Mouse (Mus musculus) fibroblast of lung, adult 2 months (primary cell): Measurements from ENCODE around the gene Hadh.
A peak's percentile ranks its signal among the peaks of the same experiment; 100 is the strongest.

Source experiments
- DNase-seq: peaks from one replicate; pipeline ENCODE4 v3.0.0-alpha.2; 2011; ENCODE audit warnings: low read depth

Gene Hadh

GRCm38 (mm10) chr3:131218636-131219390 lies 53.1 kb downstream of the Hadh start:
- DNase-seq, result no peak

- no peak for DNase-seq
Observed at GRCm38 (mm10) chr3:131214841-131215240, 57.1 kb downstream of the Hadh start.

- no peak for DNase-seq
Observed at GRCm38 (mm10) chr3:131214060-131214658, 57.7 kb downstream of the Hadh start.

DNA sequence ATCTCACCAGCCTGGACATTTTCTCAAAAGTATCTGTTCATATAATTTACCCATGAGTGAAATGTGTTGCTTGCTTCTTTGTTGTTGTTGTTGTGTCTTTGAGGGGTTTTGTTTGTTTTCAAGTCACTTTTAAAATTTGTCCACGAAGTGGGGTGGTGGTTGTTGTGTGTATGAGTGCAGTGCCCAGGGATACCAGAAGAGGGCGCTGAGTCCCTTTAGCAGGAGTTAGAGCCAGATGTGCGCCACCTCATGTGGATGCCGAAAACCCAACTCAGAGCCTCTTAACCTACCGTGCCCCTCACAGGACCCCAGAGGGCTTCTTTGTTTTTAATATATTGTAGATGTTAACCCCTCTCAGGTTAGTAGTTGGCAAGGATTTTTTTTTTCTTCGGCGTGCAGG lies 59.7 kb downstream of the Hadh start:
- DNase-seq, result no peak

DNA sequence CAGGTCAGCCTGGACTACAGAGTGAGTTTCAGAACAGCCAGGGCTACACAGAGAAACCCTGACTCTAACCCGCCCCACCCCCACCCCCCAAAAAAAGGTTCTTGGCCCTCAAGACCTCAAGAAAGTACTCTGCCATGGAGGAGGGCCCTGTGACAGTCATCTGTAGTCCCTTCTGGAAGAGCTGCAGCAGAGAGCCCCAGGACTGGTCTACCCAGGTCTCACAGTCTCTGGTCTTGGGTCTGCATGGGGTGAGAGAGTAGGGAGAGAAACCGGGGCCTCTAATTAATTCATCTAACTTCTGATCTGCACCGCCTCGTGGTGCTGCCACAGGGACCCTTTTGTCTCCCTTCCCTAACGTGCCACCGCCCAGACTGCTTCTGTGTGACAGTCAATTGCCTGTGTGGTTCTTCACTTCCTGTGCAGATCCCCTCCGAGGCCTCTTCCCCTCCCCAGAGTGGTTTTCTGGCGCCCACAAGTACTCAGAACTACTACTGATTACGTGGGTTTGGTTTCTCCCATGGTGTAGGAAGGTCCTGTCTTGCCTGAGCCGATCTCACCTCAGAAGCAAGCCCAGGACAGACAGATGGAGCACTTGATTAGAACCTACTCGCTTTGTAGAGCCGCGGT lies 63.5 kb downstream of the Hadh start:
- no peak for DNase-seq

DNA sequence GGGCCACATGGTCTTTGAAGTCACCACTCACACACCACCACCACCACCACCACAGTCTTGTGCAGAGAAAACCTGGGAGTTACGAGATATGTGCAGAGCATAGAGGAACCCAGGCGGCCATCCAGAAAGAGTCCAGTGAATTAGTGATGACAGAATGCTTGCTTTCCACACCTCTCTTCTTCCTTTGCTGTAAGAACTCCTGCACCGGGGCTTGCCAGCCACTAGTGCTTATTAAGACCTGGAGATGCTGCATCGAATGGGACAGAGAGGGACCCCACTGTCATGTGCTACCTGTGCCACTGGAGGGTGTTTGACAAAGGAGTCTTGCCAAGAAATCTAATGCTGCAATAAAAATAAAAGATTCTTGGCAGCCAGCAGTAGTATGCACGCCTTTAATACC lies 64.1 kb downstream of the Hadh start:
- no peak for DNase-seq

DNA sequence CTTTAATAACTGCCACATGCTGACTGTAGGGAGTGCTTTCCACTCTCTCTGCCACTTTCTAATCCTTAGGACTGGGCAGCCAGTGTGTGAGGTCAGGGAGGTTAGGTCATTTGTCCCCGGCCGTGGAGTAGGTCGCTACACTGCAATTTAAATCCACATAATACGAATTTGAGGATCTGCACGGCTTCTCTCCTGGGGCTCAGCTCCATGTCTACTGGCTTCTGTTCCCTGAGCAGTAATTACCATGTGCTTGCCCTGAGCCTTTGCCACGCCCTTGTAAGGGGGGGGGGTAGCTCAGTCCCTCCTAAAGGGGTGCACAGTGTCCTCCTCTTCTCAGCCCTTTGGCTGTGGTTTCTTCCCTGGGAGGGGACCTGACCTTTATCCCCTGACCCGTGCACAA lies 69.6 kb downstream of the Hadh start:
- DNase-seq, result no peak

- no peak for DNase-seq
Observed at GRCm38 (mm10) chr3:131199590-131200288, 72.2 kb downstream of the Hadh start.

DNA sequence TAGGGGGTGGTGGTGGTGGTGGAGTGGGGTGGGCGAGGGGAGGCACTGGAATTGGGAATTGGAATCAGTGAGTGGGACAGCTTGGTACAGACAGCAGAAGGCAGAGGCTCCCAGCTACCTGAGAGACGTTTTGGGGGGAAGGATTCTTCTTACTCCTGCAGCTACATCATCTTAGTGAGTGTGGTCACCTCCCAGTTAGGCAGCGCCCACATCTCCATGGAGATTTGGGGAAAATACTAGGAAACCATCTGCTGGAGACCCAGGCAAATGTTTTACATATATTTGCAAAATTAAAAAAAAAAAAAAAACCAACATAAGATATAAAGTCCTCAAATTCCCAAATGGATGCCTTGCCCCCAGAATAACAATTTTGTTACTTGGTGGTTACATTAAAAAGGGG lies 72.9 kb downstream of the Hadh start:
- DNase-seq, result no peak

DNA sequence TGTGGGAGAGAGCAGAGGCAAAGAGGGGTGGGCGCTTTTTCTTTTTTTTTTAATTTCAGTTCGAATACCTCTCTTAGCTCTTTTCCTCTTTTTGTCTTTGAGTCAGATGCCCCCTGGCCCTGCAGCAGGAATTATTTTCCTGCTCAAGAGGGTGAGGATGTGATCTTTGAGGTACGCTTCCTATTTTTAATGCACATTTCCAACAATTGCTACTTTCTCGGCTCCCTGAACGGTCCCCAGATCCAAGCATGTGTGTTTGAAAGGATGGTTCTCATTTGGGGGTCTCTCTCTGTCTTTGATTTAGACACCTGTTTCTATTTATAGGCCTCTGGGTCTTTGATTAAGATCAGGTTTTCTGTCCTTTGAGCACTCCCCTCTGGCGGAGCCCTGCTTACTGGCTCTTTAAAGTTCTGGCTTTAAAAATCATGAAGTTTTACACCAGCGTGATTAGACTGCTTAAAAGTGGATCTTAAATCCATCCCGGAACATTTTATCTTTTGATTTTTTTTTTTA lies 75.3 kb downstream of the Hadh start:
- DNase-seq, result no peak

- peak; percentile 24 for DNase-seq
Observed at GRCm38 (mm10) chr3:131196050-131196449, 75.9 kb downstream of the Hadh start.

DNA sequence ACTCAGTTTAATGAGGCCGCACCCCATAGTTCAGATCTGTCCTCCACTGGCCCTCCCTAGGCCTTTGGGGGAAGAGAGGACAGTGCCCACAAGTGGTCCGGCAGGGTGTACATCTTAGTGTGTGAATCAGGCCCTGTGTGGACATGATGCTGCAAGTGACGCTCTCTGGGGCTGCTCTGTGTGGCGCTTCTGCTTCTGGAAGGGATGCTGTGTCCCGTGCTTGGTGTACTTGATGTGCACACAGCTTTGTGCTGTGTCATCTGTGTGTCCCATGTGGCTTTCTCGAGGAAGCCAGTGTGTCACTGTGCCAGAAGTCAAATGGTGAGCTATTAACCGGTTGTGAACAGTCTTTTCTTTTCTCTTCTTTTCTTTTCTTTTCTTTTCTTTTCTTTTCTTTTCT lies 80.4 kb downstream of the Hadh start:
- no peak for DNase-seq

DNA sequence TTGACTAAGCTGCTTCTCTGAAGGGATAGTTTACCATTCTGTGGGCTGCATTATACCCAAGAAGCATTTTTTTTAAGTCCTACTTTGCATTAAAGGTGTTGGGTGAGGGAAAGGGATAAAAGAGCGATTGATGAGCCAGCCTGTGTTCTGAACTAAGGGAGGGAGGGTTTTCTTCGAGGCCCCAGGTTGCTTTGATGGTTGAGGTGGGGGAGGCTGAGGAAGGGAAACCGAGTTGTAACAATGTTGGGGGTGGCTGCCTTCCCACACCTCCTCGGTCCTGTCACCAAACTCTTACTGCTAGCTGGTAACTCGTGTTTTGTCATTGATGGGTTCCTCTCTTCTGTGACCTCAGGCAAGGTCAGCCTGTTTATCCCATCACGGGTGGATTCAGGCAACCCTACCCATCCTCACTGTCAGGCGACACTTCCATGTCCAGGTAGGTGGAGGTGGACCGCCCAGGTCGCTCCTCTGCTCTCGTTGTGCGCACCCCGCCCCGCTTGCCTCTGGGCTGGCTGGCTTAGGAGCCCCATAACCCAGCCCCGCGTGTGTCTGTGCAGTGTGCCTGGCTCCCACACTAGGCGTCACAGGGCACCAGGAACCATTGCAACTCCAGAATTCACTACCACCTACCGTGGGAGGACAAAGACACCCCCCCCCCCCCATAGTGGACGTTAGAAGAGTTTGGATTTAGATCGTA lies 81.1 kb downstream of the Hadh start:
- no peak for DNase-seq

GRCm38 (mm10) chr3:131190239-131190638 lies 81.7 kb downstream of the Hadh start:
- no peak for DNase-seq

GRCm38 (mm10) chr3:131186193-131186592 lies 85.7 kb downstream of the Hadh start:
- no peak for DNase-seq
